Mouse (Mus musculus): Measurements from ENCODE around the gene Rasl11a. TPM values are rescaled to one million over a fixed set of nuclear protein-coding genes. Genes with fewer than 3 reads are reported as not detected.
A peak's percentile ranks its signal among the peaks of the same experiment; 100 is the strongest.
"Not testable (repeated sequence)": the region's sequence is repeated elsewhere in the genome, so short reads cannot be mapped to it uniquely, and the experiment has no call there.

Rasl11a gene
- polyA plus RNA-seq, 1 experiment = not detected

DNA sequence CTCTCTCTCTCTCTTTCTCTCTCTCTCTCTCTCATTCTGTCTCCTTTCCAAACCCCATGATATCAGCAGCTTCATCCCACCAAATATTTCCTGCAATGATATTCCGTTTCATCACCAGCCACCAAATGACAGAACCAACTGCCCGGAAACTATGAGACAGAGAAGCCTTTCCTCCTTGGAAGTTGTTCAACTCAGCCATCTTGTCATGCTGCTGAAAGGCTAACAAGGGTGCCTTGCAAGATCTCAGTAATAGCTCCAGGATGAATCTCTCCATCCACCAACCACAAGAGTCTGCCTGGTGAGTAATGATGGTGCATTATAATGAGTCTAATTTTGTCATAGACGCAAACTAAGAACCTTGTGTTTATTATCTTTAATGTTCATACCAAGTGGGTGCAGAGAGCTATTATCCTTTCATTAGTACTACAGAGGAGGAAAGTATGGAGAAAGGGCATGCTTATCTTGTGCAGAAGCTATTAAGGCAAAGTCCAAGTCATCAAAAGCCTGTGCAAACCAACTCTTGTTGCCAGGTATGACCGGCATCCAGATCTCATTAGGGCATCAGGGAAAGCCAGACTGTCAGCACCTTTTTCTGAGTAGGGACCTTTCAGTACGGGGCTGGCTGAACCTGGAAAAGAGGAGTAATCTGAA, 28.2 kb downstream of the Rasl11a start:
- H3K4me1 ChIP-seq (ENCODE audit: control insufficient read depth, insufficient read depth, low read length) = peaks cover 6% of the 10 kb centered on the region
- WGBS = 81% methylated on average over 5 of the region's 5 CpGs
- no peak overlapping the region for H3K4me3 ChIP-seq (ENCODE audit: insufficient read depth, low read depth, low read length)
- H3K27ac ChIP-seq (ENCODE audit: insufficient read depth, low read depth, low read length) = no peak overlapping the region
- no peak for TF ChIP-seq CTCF (IDR thresholded peaks at IDR 0.05; ENCODE audit: insufficient read depth, low read depth, low read length)
- TF ChIP-seq POLR2A (IDR thresholded peaks at IDR 0.05; ENCODE audit: insufficient read depth, low read depth, low read length) = no peak

DNA sequence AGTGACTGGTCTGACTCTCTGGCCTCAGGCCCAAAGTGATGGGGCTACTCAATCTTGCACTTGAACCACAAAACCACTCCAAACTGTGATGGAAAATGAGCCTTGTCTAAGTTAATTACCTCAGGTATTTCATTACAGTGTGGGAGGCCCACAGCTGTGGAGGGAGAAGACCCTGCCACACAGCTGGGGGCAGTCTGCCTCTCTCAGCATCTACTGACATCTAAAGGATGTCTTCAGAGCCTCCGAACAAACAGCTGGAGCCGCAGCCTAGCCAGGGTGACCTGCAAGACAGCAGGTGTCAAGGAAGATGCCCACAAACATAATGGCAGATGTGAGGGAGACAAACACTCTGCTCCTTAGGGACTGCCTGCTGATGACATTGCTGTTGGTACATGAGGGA, 31.2 kb downstream of the Rasl11a start:
- WGBS = 98% methylated on average over 2 of the region's 2 CpGs
- H3K4me3 ChIP-seq (ENCODE audit: insufficient read depth, low read depth, low read length) = no peak overlapping the region
- H3K4me1 ChIP-seq (ENCODE audit: control insufficient read depth, insufficient read depth, low read length) = no peaks in the 10 kb centered on the region; the same call in 1 of the 2 replicates
- TF ChIP-seq POLR2A (IDR thresholded peaks at IDR 0.05; ENCODE audit: insufficient read depth, low read depth, low read length) = no peak
- no peak for TF ChIP-seq CTCF (IDR thresholded peaks at IDR 0.05; ENCODE audit: insufficient read depth, low read depth, low read length)
- no peak overlapping the region for H3K27ac ChIP-seq (ENCODE audit: insufficient read depth, low read depth, low read length)

DNA sequence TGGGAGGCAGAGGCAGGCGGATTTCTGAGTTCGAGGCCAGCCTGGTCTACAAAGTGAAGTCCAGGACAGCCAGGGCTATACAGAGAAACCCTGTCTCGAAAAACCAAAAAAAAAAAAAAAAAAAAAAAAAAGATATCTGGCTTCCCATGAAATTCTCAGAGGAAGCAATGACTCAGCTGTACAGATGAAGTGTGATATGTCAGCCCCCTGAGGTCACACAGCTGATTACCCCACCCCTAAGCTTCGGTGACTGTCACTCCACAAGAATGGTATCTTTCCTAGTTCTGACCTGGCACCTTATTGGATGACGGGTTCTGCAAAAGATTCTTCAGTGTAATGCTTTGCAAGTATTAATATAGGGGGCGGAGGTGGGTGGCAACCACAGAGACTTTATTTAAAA, 33.0 kb downstream of the Rasl11a start:
- WGBS = 60% methylated on average over 6 of the region's 6 CpGs
- not testable (repeated sequence) for H3K4me3 ChIP-seq (ENCODE audit: insufficient read depth, low read depth, low read length); H3K4me1 ChIP-seq (ENCODE audit: control insufficient read depth, insufficient read depth, low read length); H3K27ac ChIP-seq (ENCODE audit: insufficient read depth, low read depth, low read length)

DNA sequence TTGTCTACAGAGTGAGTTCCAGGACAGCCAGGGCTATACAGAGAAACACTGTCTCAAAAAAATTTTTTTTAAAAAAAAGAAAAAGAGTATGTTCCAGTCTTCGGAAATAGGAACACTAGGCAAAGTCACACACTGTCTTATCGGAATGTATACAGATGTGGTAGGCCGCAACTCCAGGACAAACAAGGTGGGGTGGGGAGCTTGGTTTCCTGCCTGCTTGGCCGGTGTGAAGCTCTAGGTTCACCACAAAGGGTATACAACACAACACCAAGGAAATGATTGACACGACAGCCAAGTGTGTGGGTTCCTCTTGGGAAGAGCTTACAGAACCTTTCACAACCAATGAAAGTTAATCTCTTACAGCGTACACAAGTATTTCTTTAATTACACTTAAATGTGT, 37.4 kb downstream of the Rasl11a start:
- Histone ChIP-seq H3K27ac (ENCODE audit: insufficient read depth, low read depth, low read length) (no peak overlapping the region), H3K4me3 (ENCODE audit: insufficient read depth, low read depth, low read length) (no peak overlapping the region), H3K4me1 (ENCODE audit: control insufficient read depth, insufficient read depth, low read length) (peaks cover 13% of the 10 kb centered on the region)
- no peak for TF ChIP-seq POLR2A (IDR thresholded peaks at IDR 0.05; ENCODE audit: insufficient read depth, low read depth, low read length)
- TF ChIP-seq CTCF (IDR thresholded peaks at IDR 0.05; ENCODE audit: insufficient read depth, low read depth, low read length) = no peak
- WGBS = 90% methylated on average over 6 of the region's 6 CpGs

DNA sequence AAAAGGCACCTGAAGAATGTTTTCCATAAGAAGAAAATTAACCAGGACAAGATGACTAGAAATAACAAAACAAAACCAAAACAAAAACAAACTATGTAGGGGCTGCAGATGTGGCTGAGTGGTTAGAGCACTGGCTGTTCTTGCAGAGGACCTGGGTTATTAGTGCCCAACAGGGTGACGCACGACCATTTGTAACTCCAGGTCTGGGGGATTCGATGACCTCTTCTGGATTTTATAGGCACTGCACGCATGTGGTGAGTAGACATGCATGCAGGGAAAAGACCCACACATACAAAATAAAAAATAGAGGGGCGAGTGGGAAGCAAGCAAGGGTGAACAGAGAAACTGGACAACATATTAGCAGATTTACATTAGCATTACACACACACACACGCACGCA, 38.2 kb downstream of the Rasl11a start:
- Histone ChIP-seq H3K4me1 (ENCODE audit: control insufficient read depth, insufficient read depth, low read length) (peaks cover 13% of the 10 kb centered on the region), H3K27ac (ENCODE audit: insufficient read depth, low read depth, low read length) (no peak overlapping the region), H3K4me3 (ENCODE audit: insufficient read depth, low read depth, low read length) (no peak overlapping the region)
- 79% methylated on average over 7 of the region's 7 CpGs for WGBS
- TF ChIP-seq CTCF (IDR thresholded peaks at IDR 0.05; ENCODE audit: insufficient read depth, low read depth, low read length) (no peak), POLR2A (IDR thresholded peaks at IDR 0.05; ENCODE audit: insufficient read depth, low read depth, low read length) (no peak)

DNA sequence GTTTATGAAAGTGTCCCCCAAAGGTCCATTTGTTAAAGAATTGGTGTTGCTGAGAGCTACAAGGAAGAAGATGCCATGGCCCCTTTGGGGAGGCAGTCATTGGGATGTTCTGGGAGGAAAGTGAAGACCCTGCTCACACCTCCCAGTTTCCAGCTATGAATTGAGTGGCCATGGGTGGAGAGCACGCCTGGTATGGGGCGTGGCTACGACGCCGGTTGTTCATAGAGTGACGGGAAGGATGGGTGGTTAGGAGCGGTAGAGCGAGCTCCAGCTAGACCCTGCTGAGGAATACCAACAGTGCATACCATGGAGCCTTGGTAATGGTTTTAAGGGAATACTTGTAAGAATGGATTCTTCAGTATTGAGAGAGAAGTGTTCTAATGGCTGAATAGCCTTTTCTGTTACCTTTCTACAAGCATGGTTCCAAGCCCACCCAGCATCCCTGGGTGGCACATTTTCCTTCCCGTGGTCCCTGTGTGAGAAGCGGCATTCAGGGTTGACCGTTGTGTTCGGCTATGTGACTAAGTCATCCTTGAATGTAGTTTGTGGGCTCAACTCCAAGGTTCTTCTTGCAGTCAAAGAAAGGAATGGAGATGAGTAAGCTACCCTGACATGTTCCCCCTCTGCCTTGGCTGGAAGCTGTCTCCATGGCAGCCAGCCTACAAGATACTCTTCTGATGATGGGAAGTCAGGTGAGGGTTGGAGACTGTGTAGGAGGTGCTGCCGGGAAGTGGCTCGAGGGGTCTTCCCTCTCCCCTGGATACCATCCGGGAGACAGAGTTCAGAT, 38.8 kb downstream of the Rasl11a start:
- 63% methylated on average over 15 of the region's 15 CpGs for WGBS
- Histone ChIP-seq H3K4me3 (ENCODE audit: insufficient read depth, low read depth, low read length) (no peak overlapping the region), H3K4me1 (ENCODE audit: control insufficient read depth, insufficient read depth, low read length) (peaks cover 13% of the 10 kb centered on the region), H3K27ac (ENCODE audit: insufficient read depth, low read depth, low read length) (no peak overlapping the region)
- TF ChIP-seq POLR2A (IDR thresholded peaks at IDR 0.05; ENCODE audit: insufficient read depth, low read depth, low read length) (no peak), CTCF (IDR thresholded peaks at IDR 0.05; ENCODE audit: insufficient read depth, low read depth, low read length) (no peak)

DNA sequence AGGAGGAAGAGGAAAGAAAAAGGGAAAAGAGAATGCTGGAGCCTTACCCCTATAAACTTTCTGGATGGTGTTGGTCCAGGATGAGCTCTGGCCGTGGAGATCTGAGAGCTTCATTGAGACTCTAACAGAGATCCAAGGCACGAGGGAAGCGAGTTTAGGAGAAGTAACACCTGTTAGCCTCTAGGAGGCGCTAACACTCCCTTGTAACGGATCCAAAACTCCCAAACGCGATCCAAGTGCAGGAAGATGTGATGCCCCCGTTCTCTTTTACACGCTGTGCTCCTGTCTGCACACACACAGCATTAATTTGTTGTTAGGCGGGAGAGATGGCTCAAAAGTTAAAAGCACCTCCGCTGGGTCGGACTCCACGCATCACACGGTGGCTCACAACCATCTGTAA, 46.3 kb downstream of the Rasl11a start:
- Histone ChIP-seq H3K4me3 (ENCODE audit: insufficient read depth, low read depth, low read length) (no peak overlapping the region), H3K27ac (ENCODE audit: insufficient read depth, low read depth, low read length) (no peak overlapping the region), H3K4me1 (ENCODE audit: control insufficient read depth, insufficient read depth, low read length) (peaks cover 2% of the 10 kb centered on the region; the same call in 1 of the 2 replicates)
- TF ChIP-seq CTCF (IDR thresholded peaks at IDR 0.05; ENCODE audit: insufficient read depth, low read depth, low read length) (peak; percentile 30; the same call in 1 of the 2 replicates), POLR2A (IDR thresholded peaks at IDR 0.05; ENCODE audit: insufficient read depth, low read depth, low read length) (no peak)
- WGBS = 9% methylated on average over 14 of the region's 14 CpGs

DNA sequence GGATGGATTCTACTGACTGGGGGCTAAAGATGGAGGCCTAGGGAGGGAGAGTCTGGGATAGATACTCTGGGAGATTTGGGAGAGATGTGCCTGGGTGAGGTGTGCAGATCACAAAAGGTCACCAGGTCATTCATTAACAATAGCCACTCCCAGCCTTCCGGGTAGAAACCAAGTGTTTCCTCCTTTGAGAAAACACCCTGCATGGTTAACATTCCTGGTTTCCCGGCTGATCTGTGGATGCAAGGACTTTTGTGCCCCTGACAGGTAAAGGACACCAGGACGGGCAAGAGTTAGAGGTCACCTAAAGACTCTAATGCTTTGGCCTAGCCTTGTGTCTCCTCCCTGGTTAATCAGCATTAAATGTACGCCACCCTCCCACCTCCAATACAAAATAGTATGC, 48.0 kb downstream of the Rasl11a start:
- Histone ChIP-seq H3K4me1 (ENCODE audit: control insufficient read depth, insufficient read depth, low read length) (peaks cover 7% of the 10 kb centered on the region), H3K27ac (ENCODE audit: insufficient read depth, low read depth, low read length) (no peak overlapping the region), H3K4me3 (ENCODE audit: insufficient read depth, low read depth, low read length) (no peak overlapping the region)
- no peak for TF ChIP-seq CTCF (IDR thresholded peaks at IDR 0.05; ENCODE audit: insufficient read depth, low read depth, low read length)
- no peak for TF ChIP-seq POLR2A (IDR thresholded peaks at IDR 0.05; ENCODE audit: insufficient read depth, low read depth, low read length)
- 90% methylated on average over 4 of the region's 4 CpGs for WGBS

DNA sequence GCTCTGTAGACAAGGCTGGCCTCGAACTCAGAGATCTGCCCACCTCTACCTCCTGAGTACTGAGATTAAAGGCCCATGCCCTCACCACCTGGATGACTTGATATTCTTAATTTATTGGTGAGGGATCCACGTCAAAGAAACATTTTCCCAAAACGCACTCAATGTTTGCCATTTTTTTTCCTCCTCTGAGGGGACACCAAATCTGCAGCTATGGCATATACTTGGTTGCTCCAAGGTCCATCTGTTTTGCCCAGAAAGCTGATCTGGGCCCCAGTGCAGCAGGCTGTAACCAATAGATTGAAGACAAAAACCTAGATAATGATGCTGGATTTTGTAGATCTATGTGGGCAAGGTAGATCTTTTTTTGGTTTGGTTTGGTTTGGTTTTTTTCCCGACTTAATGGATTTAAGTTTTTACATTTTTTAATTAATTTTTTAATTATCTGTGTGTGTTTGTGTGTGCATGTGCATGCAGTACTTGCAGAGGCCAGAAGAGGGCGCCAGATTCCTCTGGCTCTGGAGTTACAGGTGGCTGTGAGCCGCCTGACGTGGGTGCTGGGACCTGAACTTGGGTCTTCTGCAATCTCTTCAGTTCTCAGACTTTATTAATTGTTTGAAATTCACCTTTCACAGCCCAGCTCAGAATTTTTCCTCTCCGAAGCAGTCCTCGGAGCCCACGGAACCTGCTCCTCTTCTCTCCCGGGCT, 48.8 kb downstream of the Rasl11a start:
- Histone ChIP-seq H3K4me1 (ENCODE audit: control insufficient read depth, insufficient read depth, low read length) (peaks cover 7% of the 10 kb centered on the region), H3K27ac (ENCODE audit: insufficient read depth, low read depth, low read length) (no peak overlapping the region), H3K4me3 (ENCODE audit: insufficient read depth, low read depth, low read length) (no peak overlapping the region)
- 89% methylated on average over 11 of the region's 11 CpGs for WGBS
- TF ChIP-seq CTCF (IDR thresholded peaks at IDR 0.05; ENCODE audit: insufficient read depth, low read depth, low read length) = peak; percentile 45; the same call in 1 of the 2 replicates
- TF ChIP-seq POLR2A (IDR thresholded peaks at IDR 0.05; ENCODE audit: insufficient read depth, low read depth, low read length) = no peak

DNA sequence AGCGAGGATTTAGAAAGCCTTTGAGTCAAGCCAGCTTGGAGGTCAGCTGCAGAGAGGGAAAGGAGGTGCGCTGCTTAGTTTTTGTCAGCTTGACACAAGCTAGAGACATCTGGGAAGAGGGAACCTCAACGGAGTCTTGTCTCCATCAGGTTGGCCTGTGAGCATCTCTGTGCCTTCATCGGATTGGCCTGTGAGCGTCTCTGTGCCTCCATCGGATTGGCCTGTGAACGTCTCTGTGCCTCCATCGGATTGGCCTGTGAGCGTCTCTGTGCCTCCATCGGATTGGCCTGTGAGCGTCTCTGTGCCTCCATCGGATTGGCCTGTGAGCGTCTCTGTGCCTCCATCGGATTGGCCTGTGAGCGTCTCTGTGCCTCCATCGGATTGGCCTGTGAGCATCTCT, 50.8 kb downstream of the Rasl11a start:
- H3K27ac ChIP-seq (ENCODE audit: insufficient read depth, low read depth, low read length); H3K4me3 ChIP-seq (ENCODE audit: insufficient read depth, low read depth, low read length); H3K4me1 ChIP-seq (ENCODE audit: control insufficient read depth, insufficient read depth, low read length): not testable (repeated sequence)
- WGBS = 95% methylated on average over 15 of the region's 16 CpGs

All from olfactory bulb, adult 2 months (tissue).